Mouse (Mus musculus) ES-Bruce4 (cell line): ENCODE data around the gene Yjefn3. TPM values are rescaled to one million over a fixed set of nuclear protein-coding genes. Genes with fewer than 3 reads are reported as not detected.

ENCODE experiments used
- H3K27ac ChIP-seq: 2 replicates; pipeline ENCODE4 v1.5.1; 2012; ENCODE audit warnings: low read length, inconsistent platforms; ENCODE audit not compliant: insufficient read depth
- H3K27me3 ChIP-seq: 2 replicates; pipeline ENCODE4 v1.6.1; 2012; ENCODE audit warnings: mild to moderate bottlenecking, low read length, inconsistent platforms; ENCODE audit not compliant: control insufficient read depth, poor library complexity, insufficient read depth, severe bottlenecking
- H3K36me3 ChIP-seq: 2 replicates; pipeline ENCODE4 v1.6.1; 2012; ENCODE audit warnings: inconsistent platforms, mild to moderate bottlenecking, low read length, moderate library complexity; ENCODE audit not compliant: control insufficient read depth, poor library complexity, insufficient read depth, severe bottlenecking
- H3K4me1 ChIP-seq: one replicate; pipeline ENCODE4 v1.8.1; 2011; ENCODE audit warnings: low read length; ENCODE audit not compliant: control insufficient read depth, insufficient read depth
- H3K4me3 ChIP-seq: 2 replicates; pipeline ENCODE4 v1.5.1; 2011; ENCODE audit warnings: low read depth, mild to moderate bottlenecking, low read length
- H3K9ac ChIP-seq: 2 replicates; pipeline ENCODE4 v1.6.1; 2012; ENCODE audit warnings: low read depth, mild to moderate bottlenecking, inconsistent platforms; ENCODE audit not compliant: poor library complexity, severe bottlenecking
- H3K9me3 ChIP-seq: replicated peaks from 2 replicates; pipeline ENCODE4 v1.6.1; 2012; ENCODE audit warnings: mild to moderate bottlenecking, low read length, inconsistent platforms; ENCODE audit not compliant: control insufficient read depth, poor library complexity, insufficient read depth, severe bottlenecking
- CTCF ChIP-seq: IDR thresholded peaks from one replicate; pipeline ENCODE4 v1.8.1; 2011; ENCODE audit warnings: low read depth, low read length
- EP300 ChIP-seq: IDR thresholded peaks from 2 replicates; pipeline ENCODE4 v1.6.1; 2011; ENCODE audit warnings: low read depth, low read length; ENCODE audit not compliant: insufficient read depth
- POLR2A ChIP-seq: IDR thresholded peaks from one replicate; pipeline ENCODE4 v1.8.1; 2011; ENCODE audit warnings: low read length; ENCODE audit not compliant: insufficient read depth
- polyA plus RNA-seq: library from polyadenylated mRNA; stranded (reverse); fragments of >200 nt; gene quantifications from 2 replicates; pipeline ENCODE4 v1.2.4, GENCODE M21; 2011; ENCODE audit warnings: low read depth; ENCODE audit not compliant: missing spikeins, insufficient read depth, insufficient read length

Gene Yjefn3
- polyA plus RNA-seq, 1 experiment = 3.4 TPM

GRCm38 (mm10) chr8:69937466-69937865, 35.0 kb upstream of the Yjefn3 start:
- Histone ChIP-seq H3K9ac (no peak overlapping the region), H3K27ac (peak overlapping the region; percentile 98), H3K4me1 (peaks cover 18% of the 10 kb centered on the region), H3K27me3 (no peaks in the 10 kb centered on the region), H3K4me3 (no peak overlapping the region), H3K9me3 (no peaks in the 10 kb centered on the region), H3K36me3 (peaks cover 22% of the 10 kb centered on the region)
- TF ChIP-seq EP300 = no peak

- peaks cover 18% of the 10 kb centered on the region for H3K4me1 ChIP-seq
- H3K4me3 ChIP-seq = peak overlapping the region; percentile 40
- TF ChIP-seq POLR2A (no peak), EP300 (peak; percentile 87), CTCF (no peak)
- no peaks in the 10 kb centered on the region for H3K27me3 ChIP-seq
- no peaks in the 10 kb centered on the region for H3K9me3 ChIP-seq
- H3K36me3 ChIP-seq = peaks cover 22% of the 10 kb centered on the region
- H3K27ac ChIP-seq = peak overlapping the region; percentile 98
- peak overlapping the region; percentile 46 for H3K9ac ChIP-seq
Observed at GRCm38 (mm10) chr8:69936050-69936794, 33.7 kb upstream of the Yjefn3 start.

GRCm38 (mm10) chr8:69935431-69935830, 32.9 kb upstream of the Yjefn3 start:
- Histone ChIP-seq H3K9me3 (no peaks in the 10 kb centered on the region), H3K27ac (peak overlapping the region; percentile 98), H3K27me3 (no peaks in the 10 kb centered on the region), H3K4me1 (peaks cover 17% of the 10 kb centered on the region), H3K9ac (peak overlapping the region; percentile 46), H3K4me3 (peak overlapping the region; percentile 28), H3K36me3 (peaks cover 27% of the 10 kb centered on the region)
- TF ChIP-seq CTCF (no peak), EP300 (peak; percentile 28; the same call in 1 of the 2 replicates), POLR2A (no peak)

GRCm38 (mm10) chr8:69934582-69934981, 32.1 kb upstream of the Yjefn3 start:
- Histone ChIP-seq H3K27me3 (no peaks in the 10 kb centered on the region), H3K9me3 (no peaks in the 10 kb centered on the region), H3K36me3 (peaks cover 27% of the 10 kb centered on the region), H3K9ac (peak overlapping the region; percentile 6; the same call in 1 of the 2 replicates), H3K27ac (peak overlapping the region; percentile 98), H3K4me1 (peaks cover 11% of the 10 kb centered on the region), H3K4me3 (no peak overlapping the region)
- TF ChIP-seq POLR2A (no peak), CTCF (no peak), EP300 (no peak)

- Histone ChIP-seq H3K4me3 (no peak overlapping the region), H3K27me3 (no peaks in the 10 kb centered on the region), H3K27ac (no peak overlapping the region), H3K9ac (no peak overlapping the region), H3K9me3 (no peaks in the 10 kb centered on the region), H3K36me3 (peaks cover 30% of the 10 kb centered on the region), H3K4me1 (peaks cover 10% of the 10 kb centered on the region)
- TF ChIP-seq POLR2A = no peak
- TF ChIP-seq EP300 = no peak
- TF ChIP-seq CTCF = no peak
Observed at GRCm38 (mm10) chr8:69933811-69934210, 31.3 kb upstream of the Yjefn3 start.

- Histone ChIP-seq H3K4me3 (no peak overlapping the region), H3K9ac (no peak overlapping the region), H3K27ac (no peak overlapping the region), H3K27me3 (no peaks in the 10 kb centered on the region), H3K36me3 (peaks cover 32% of the 10 kb centered on the region), H3K9me3 (no peaks in the 10 kb centered on the region), H3K4me1 (no peaks in the 10 kb centered on the region)
- no peak for TF ChIP-seq EP300
- no peak for TF ChIP-seq POLR2A
- no peak for TF ChIP-seq CTCF
Observed at GRCm38 (mm10) chr8:69926901-69927300, 24.4 kb upstream of the Yjefn3 start.
